Mouse (Mus musculus): ENCODE results near the gene Lrp5.

GRCm38 (mm10) chr19:3611730-3612129 is 74.6 kb downstream of the Lrp5 start:
- TF ChIP-seq CTCF (IDR thresholded peaks at IDR 0.05; ENCODE audit: low read depth), result no peak
- no peak for TF ChIP-seq EP300 (IDR thresholded peaks at IDR 0.05; ENCODE audit: low read depth)
